Mouse (Mus musculus) hindbrain, postnatal 0 days (tissue): ENCODE data around the gene Dynlt1c. TPM values are rescaled to one million over a fixed set of nuclear protein-coding genes. Genes with fewer than 3 reads are reported as not detected.
"Not testable (repeated sequence)": the region's sequence is repeated elsewhere in the genome, so short reads cannot be mapped to it uniquely, and the experiment has no call there.

Experiments
- ATAC-seq: fragments of 200-750 bp; cut with Nextera tagmentation; 2 replicates; pipeline ENCODE4 v1.8.0; 2017; ENCODE audit warnings: mild to moderate bottlenecking, moderate TSS enrichment, moderate library complexity
- DNase-seq: peaks from one replicate; pipeline ENCODE4 v3.0.0-alpha.2; 2015; ENCODE audit warnings: low spot score
- H3K27ac ChIP-seq: fragments of 300-500 bp; sonication (generic); 2 replicates; pipeline ENCODE4 v1.5.1; 2014; ENCODE audit warnings: mild to moderate bottlenecking
- H3K27me3 ChIP-seq: fragments of 300-500 bp; sonication (generic); 2 replicates; pipeline ENCODE4 v1.6.1; 2014; ENCODE audit warnings: low read length, mixed read lengths; ENCODE audit not compliant: insufficient read depth
- H3K36me3 ChIP-seq: fragments of 300-500 bp; sonication (generic); 2 replicates; pipeline ENCODE4 v1.6.1; 2014; ENCODE audit warnings: low read length, mixed read lengths; ENCODE audit not compliant: insufficient read depth
- H3K4me1 ChIP-seq: fragments of 300-500 bp; sonication (generic); 2 replicates; pipeline ENCODE4 v1.6.1; 2014; ENCODE audit warnings: antibody characterized with exemption, low read length, mixed read lengths; ENCODE audit not compliant: insufficient read depth
- H3K4me2 ChIP-seq: fragments of 300-500 bp; sonication (generic); 2 replicates; pipeline ENCODE4 v1.6.1; 2014; ENCODE audit warnings: low read depth, mild to moderate bottlenecking, low read length, moderate library complexity, mixed read lengths
- H3K4me3 ChIP-seq: fragments of 300-500 bp; sonication (generic); 2 replicates; pipeline ENCODE4 v1.5.1; 2014; ENCODE audit warnings: low read length
- H3K9ac ChIP-seq: fragments of 300-500 bp; sonication (generic); replicated peaks from 2 replicates; pipeline ENCODE4 v1.6.1; 2014; ENCODE audit warnings: mild to moderate bottlenecking, low read length, moderate library complexity, mixed read lengths
- H3K9me3 ChIP-seq: fragments of 300-500 bp; sonication (generic); 2 replicates; pipeline ENCODE4 v1.6.1; 2016; ENCODE audit warnings: low read length, mixed read lengths
- WGBS: fragments of 180-500 bp; shearing (Covaris S2); extraction: QIAGEN DNeasy Blood & Tissue Kit; methylation state at CpG from one replicate; pipeline ENCODE4 v1.1.7; 2014; 5-methylcytosine and 5-hydroxymethylcytosine counted together
- polyA plus RNA-seq: library from polyadenylated mRNA; unstranded; fragments of >200 nt; fragmentation: Nextera tagmentation; extraction: Ambion mirVana; gene quantifications from 2 replicates; pipeline ENCODE4 v1.2.1, GENCODE M21; 2015
- total RNA-seq: library from RNA; depleted of rRNA; stranded (reverse); fragments of >200 nt; gene quantifications from 2 replicates; pipeline ENCODE4 v1.2.3, GENCODE M21; 2014

Gene Dynlt1c
- total and polyA plus RNA-seq, 2 experiments from 2014 or later = 14.7 to 15.4 TPM

GRCm38 (mm10) chr17:6617689-6618400 lies 16.4 kb downstream of the Dynlt1c start:
- H3K9me3 ChIP-seq, H3K4me3 ChIP-seq, DNase-seq, H3K4me1 ChIP-seq, H3K27me3 ChIP-seq, H3K36me3 ChIP-seq, H3K9ac ChIP-seq, H3K4me2 ChIP-seq, H3K27ac ChIP-seq: not testable (repeated sequence)
- ATAC-seq = 0 out of 2 replicates have a peak, but pooled peaks have one; percentile 36
- 56% methylated on average over 7 of the region's 13 CpGs for WGBS

- not testable (repeated sequence) for H3K9ac ChIP-seq, H3K4me3 ChIP-seq, H3K9me3 ChIP-seq, DNase-seq, ATAC-seq, H3K36me3 ChIP-seq, H3K27me3 ChIP-seq, H3K4me1 ChIP-seq, H3K27ac ChIP-seq, H3K4me2 ChIP-seq
- WGBS = 81% methylated on average over 5 of the region's 5 CpGs
These were observed 17.8 kb downstream of the Dynlt1c start for GRCm38 (mm10) chr17:6619271-6619670.

GRCm38 (mm10) chr17:6620035-6620434 lies 18.6 kb downstream of the Dynlt1c start:
- ATAC-seq, H3K27me3 ChIP-seq, H3K4me3 ChIP-seq, H3K9ac ChIP-seq, DNase-seq, H3K36me3 ChIP-seq, H3K27ac ChIP-seq, H3K4me2 ChIP-seq, H3K9me3 ChIP-seq, H3K4me1 ChIP-seq: not testable (repeated sequence)
- WGBS = 61% methylated on average over 3 of the region's 6 CpGs

- not testable (repeated sequence) for H3K9ac ChIP-seq
These were observed 19.4 kb downstream of the Dynlt1c start for GRCm38 (mm10) chr17:6620730-6621451.

GRCm38 (mm10) chr17:6621976-6622375 lies 20.5 kb downstream of the Dynlt1c start:
- not testable (repeated sequence) for H3K27ac ChIP-seq, H3K9me3 ChIP-seq, ATAC-seq, H3K27me3 ChIP-seq, H3K9ac ChIP-seq, H3K36me3 ChIP-seq, DNase-seq, H3K4me1 ChIP-seq, H3K4me3 ChIP-seq, H3K4me2 ChIP-seq
- 91% methylated on average over 11 of the region's 12 CpGs for WGBS

More at GRCm38 (mm10) chr17:6620730-6621451, 19.4 kb downstream of the Dynlt1c start:
- not testable (repeated sequence) for H3K9me3 ChIP-seq, DNase-seq, H3K4me2 ChIP-seq, H3K4me1 ChIP-seq, H3K4me3 ChIP-seq, H3K36me3 ChIP-seq, H3K27me3 ChIP-seq, H3K27ac ChIP-seq
- WGBS = 77% methylated on average over 18 of the region's 20 CpGs
- 0 out of 2 replicates have a peak, but pooled peaks have one; percentile 17 for ATAC-seq

GRCm38 (mm10) chr17:6624926-6625558 lies 23.6 kb downstream of the Dynlt1c start:
- not testable (repeated sequence) for H3K36me3 ChIP-seq, H3K4me1 ChIP-seq, DNase-seq, H3K27me3 ChIP-seq, H3K4me2 ChIP-seq, H3K4me3 ChIP-seq, H3K9me3 ChIP-seq, H3K9ac ChIP-seq, H3K27ac ChIP-seq
- 56% methylated on average over 1 of the region's 6 CpGs for WGBS
- 0 out of 2 replicates have a peak, but pooled peaks have one; percentile 30 for ATAC-seq

GRCm38 (mm10) chr17:6630398-6630797 lies 28.9 kb downstream of the Dynlt1c start:
- H3K27me3 ChIP-seq, H3K4me1 ChIP-seq, DNase-seq, ATAC-seq, H3K9me3 ChIP-seq, H3K27ac ChIP-seq, H3K4me2 ChIP-seq, H3K9ac ChIP-seq, H3K36me3 ChIP-seq, H3K4me3 ChIP-seq: not testable (repeated sequence)
- 86% methylated on average over 4 of the region's 4 CpGs for WGBS

- H3K9ac ChIP-seq, H3K4me1 ChIP-seq, H3K4me3 ChIP-seq, ATAC-seq, H3K27me3 ChIP-seq, H3K27ac ChIP-seq, H3K4me2 ChIP-seq, DNase-seq, H3K36me3 ChIP-seq, H3K9me3 ChIP-seq: not testable (repeated sequence)
- 90% methylated on average over 6 of the region's 6 CpGs for WGBS
These were observed 31.4 kb downstream of the Dynlt1c start for GRCm38 (mm10) chr17:6632850-6633249.

- H3K4me1 ChIP-seq, H3K27ac ChIP-seq, H3K27me3 ChIP-seq, H3K9me3 ChIP-seq, ATAC-seq, H3K36me3 ChIP-seq, H3K4me2 ChIP-seq, H3K9ac ChIP-seq, H3K4me3 ChIP-seq, DNase-seq: not testable (repeated sequence)
- WGBS = 75% methylated on average over 1 of the region's 4 CpGs
These were observed 34.3 kb downstream of the Dynlt1c start for GRCm38 (mm10) chr17:6635781-6636180.
